Mouse (Mus musculus) liver, postnatal 0 days (tissue): ENCODE results near the gene Fndc8.

ENCODE experiments used
- CTCF ChIP-seq: sonication (generic); IDR thresholded peaks from 2 replicates; pipeline ENCODE4 v1.5.1; 2016; ENCODE audit warnings: antibody characterized with exemption, low read depth
- EP300 ChIP-seq: IDR thresholded peaks from 2 replicates; pipeline ENCODE4 v1.6.1; 2016; ENCODE audit warnings: antibody characterized with exemption, low read depth, mild to moderate bottlenecking

GRCm38 (mm10) chr11:82861558-82861957 lies 30.4 kb upstream of the Fndc8 start:
- TF ChIP-seq CTCF (no peak), EP300 (no peak)
